Mouse (Mus musculus) lung, adult 2 months (tissue): ENCODE measurements around the gene Dcaf17.

Experiments used
- CTCF ChIP-seq: fragments of 200-500 bp; IDR thresholded peaks from 2 replicates; pipeline ENCODE4 v1.5.1; 2011; ENCODE audit warnings: mild to moderate bottlenecking, low read length, control low read depth; ENCODE audit not compliant: insufficient read depth
- POLR2A ChIP-seq: fragments of 200-500 bp; IDR thresholded peaks from 2 replicates; pipeline ENCODE4 v1.6.1; 2011; ENCODE audit warnings: low read depth, mild to moderate bottlenecking, control low read depth, low read length, borderline replicate concordance; ENCODE audit errors: extremely low read depth

DNA sequence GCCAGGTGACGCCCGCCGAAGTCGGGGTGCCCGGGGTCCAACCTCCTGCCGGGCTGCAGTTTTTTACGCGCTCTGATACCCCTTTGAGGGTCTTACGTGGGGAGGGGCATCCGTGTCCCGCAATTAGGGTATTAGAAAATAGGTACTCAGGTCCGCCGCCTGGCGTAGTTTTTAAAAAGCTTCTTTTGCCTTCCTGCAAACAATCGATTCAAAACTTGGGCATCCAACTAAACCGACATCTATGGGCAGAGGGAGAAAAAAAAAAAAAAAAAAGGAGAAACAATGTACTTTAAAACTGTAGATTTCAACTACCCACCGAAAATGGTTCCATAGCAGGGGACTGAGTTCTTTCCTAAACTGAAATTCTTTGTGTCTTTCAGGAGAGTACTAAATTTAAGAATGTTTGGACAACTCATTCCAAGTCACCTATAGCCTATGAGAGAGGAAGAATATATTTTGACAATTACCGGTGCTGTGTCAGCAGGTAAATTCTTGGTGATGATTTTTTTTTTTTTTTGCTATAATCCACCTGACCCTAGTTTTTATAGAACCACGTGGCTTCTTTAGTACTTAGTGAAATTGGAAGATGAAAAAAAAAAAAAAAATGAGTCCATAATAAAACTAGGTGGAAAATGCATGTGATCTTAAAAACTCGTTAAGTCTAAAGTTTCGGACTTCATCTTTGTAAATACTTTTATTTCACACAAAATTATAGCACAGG, 1.1 kb downstream of the Dcaf17 start:
- no peak for TF ChIP-seq POLR2A
- TF ChIP-seq CTCF, result no peak
